Comparison of ENCODE assay signal across 8 mouse cellular contexts in the genomic region with DNA sequence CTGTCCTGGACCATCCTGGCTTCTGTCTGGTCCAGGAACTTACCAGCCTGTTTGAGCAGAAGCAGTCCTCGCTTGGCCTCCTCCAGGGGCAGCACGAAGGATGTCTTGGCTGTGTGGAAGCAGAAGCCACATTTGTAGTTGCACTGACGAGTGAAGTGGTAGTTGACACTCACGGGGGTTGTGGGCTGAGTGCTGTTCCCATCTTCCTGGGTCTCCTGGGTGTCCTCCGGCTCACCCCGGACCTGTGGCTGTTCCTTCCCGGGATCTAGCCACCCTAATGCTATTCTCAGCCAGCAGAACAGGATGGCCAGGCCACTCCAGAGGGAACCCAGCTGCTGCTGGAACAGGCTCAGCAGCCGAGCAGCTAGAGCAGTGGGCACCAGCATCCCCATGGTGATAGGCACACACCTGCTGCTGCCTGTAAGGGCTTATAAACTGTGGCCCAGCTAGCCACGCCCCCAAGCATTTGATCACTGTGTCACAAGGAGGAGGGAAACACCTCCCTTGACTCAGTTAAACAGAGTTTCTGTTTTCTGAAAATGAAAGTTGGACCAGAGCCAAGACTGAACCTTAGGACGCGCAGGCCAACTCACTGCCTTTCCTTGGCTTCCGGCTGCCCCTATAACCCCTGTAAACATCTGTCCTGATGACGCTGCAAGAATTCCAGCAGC. TPM values are rescaled to one million over a fixed set of nuclear protein-coding genes. Genes with fewer than 3 reads are reported as not detected.
DNase-seq lines count a peak whose midpoint lies in the region; ATAC-seq and TF ChIP-seq lines count a peak whose summit lies in the region.

A gene (minus strand): TSS at position 425 of the 671 bp plus-strand sequence.

- H3ac ChIP-seq in C2C12 (ENCODE audit: control insufficient read depth, insufficient read length, low read depth), result no peak within 1 kb of the TSS

- H3K79me3 ChIP-seq in C2C12 (ENCODE audit: low read depth), result no peaks in the 10 kb centered on the region

- H3K36me3 ChIP-seq in C2C12 (ENCODE audit: control insufficient read depth, insufficient read depth), result no peaks in the 10 kb centered on the region
- no peaks in the 10 kb centered on the region for H3K36me3 ChIP-seq in embryonic facial prominence, embryonic 12.5 days
- H3K36me3 ChIP-seq in heart, embryonic 11.5 days (ENCODE audit: control insufficient read depth, insufficient read depth, low read length), result no peaks in the 10 kb centered on the region
- no peaks in the 10 kb centered on the region for H3K36me3 ChIP-seq in kidney, embryonic 15.5 days
- no peaks in the 10 kb centered on the region for H3K36me3 ChIP-seq in lung, postnatal 0 days (ENCODE audit: insufficient read depth, low read length)

- TF ChIP-seq CTCF in C2C12 (IDR thresholded peaks at IDR 0.05; ENCODE audit: control insufficient read depth, insufficient read depth, insufficient read length), result no peak
- no peak for TF ChIP-seq CTCF in lung, postnatal 0 days (IDR thresholded peaks at IDR 0.05)

- 47% methylated on average over 13 of the region's 13 CpGs for WGBS in embryonic facial prominence, embryonic 12.5 days
- 50% methylated on average over 13 of the region's 13 CpGs for WGBS in heart, embryonic 11.5 days (ENCODE audit: insufficient replicate concordance)
- 44% methylated on average over 13 of the region's 13 CpGs for WGBS in kidney, embryonic 15.5 days
- WGBS in lung, postnatal 0 days, result 22% methylated on average over 13 of the region's 13 CpGs

- H3K27me3 ChIP-seq in C2C12 (ENCODE audit: control insufficient read depth, insufficient read depth, insufficient read length), result no peaks in the 10 kb centered on the region
- H3K27me3 ChIP-seq in embryonic facial prominence, embryonic 12.5 days, result no peaks in the 10 kb centered on the region
- no peaks in the 10 kb centered on the region for H3K27me3 ChIP-seq in heart, embryonic 11.5 days (ENCODE audit: control insufficient read depth, insufficient read depth, low read length)
- no peaks in the 10 kb centered on the region for H3K27me3 ChIP-seq in kidney, embryonic 15.5 days
- H3K27me3 ChIP-seq in lung, postnatal 0 days (replicated peaks; ENCODE audit: insufficient read depth, low read length), result no peaks in the 10 kb centered on the region

- H3K4me3 ChIP-seq in C2C12 (ENCODE audit: insufficient read depth, poor library complexity, severe bottlenecking), result no peak within 1 kb of the TSS
- H3K4me3 ChIP-seq in embryonic facial prominence, embryonic 12.5 days, result no peak within 1 kb of the TSS
- H3K4me3 ChIP-seq in heart, embryonic 11.5 days (ENCODE audit: low read depth, low read length), result no peak within 1 kb of the TSS
- peak within 1 kb of the TSS; percentile 29 for H3K4me3 ChIP-seq in kidney, embryonic 15.5 days (replicated peaks)
- peak within 1 kb of the TSS; percentile 10 for H3K4me3 ChIP-seq in lung, postnatal 0 days (ENCODE audit: low read depth, low read length)

- peak; percentile 87 for ATAC-seq in embryonic facial prominence, embryonic 12.5 days (ENCODE audit: insufficient number of reproducible peaks, insufficient read depth, low FRiP score, low TSS enrichment)
- 0 out of 2 replicates have a peak, but pooled peaks have one; percentile 39 for ATAC-seq in heart, embryonic 11.5 days (replicated peaks; ENCODE audit: insufficient number of reproducible peaks, low FRiP score, low TSS enrichment)
- peak; percentile 85 for ATAC-seq in kidney, embryonic 15.5 days (replicated peaks; ENCODE audit: low FRiP score)
- ATAC-seq in lung, postnatal 0 days, result peak; percentile 90

- H3K4me1 ChIP-seq in embryonic facial prominence, embryonic 12.5 days, result 0 out of 2 replicates have a peak, but pooled peaks cover 10% of the 10 kb centered on the region
- H3K4me1 ChIP-seq in heart, embryonic 11.5 days (ENCODE audit: control insufficient read depth, insufficient read depth, low read length), result peaks cover 3% of the 10 kb centered on the region; the same call in 1 of the 2 replicates
- H3K4me1 ChIP-seq in kidney, embryonic 15.5 days, result peaks cover 24% of the 10 kb centered on the region
- peaks cover 6% of the 10 kb centered on the region for H3K4me1 ChIP-seq in lung, postnatal 0 days (ENCODE audit: insufficient read depth, low read depth, low read length)

- no peaks in the 10 kb centered on the region for H3K79me2 ChIP-seq in C2C12 (ENCODE audit: control insufficient read depth, insufficient read depth)

- H3K27ac ChIP-seq in embryonic facial prominence, embryonic 12.5 days, result no peak within 1 kb of the TSS; the same call in 1 of the 2 replicates
- H3K27ac ChIP-seq in heart, embryonic 11.5 days (ENCODE audit: low read depth, low read length), result no peak within 1 kb of the TSS
- H3K27ac ChIP-seq in kidney, embryonic 15.5 days, result peak within 1 kb of the TSS; percentile 60
- H3K27ac ChIP-seq in lung, postnatal 0 days (ENCODE audit: low read length), result 0 out of 2 replicates have a peak within 1 kb of the TSS, but pooled peaks have one; percentile 5

- no peak within 1 kb of the TSS for H3K9ac ChIP-seq in embryonic facial prominence, embryonic 12.5 days
- no peak within 1 kb of the TSS for H3K9ac ChIP-seq in heart, embryonic 11.5 days (ENCODE audit: low read depth, low read length)
- H3K9ac ChIP-seq in kidney, embryonic 15.5 days, result no peak within 1 kb of the TSS
- no peak within 1 kb of the TSS for H3K9ac ChIP-seq in lung, postnatal 0 days (replicated peaks; ENCODE audit: low read depth)

- no peaks in the 10 kb centered on the region for H3K9me3 ChIP-seq in embryonic facial prominence, embryonic 12.5 days
- no peaks in the 10 kb centered on the region for H3K9me3 ChIP-seq in heart, embryonic 11.5 days (replicated peaks; ENCODE audit: control insufficient read depth, low read length)
- no peaks in the 10 kb centered on the region for H3K9me3 ChIP-seq in kidney, embryonic 15.5 days (replicated peaks)
- H3K9me3 ChIP-seq in lung, postnatal 0 days (ENCODE audit: low read length), result no peaks in the 10 kb centered on the region

- peak; percentile 54 for DNase-seq in Muller cell, postnatal 12 days (ENCODE audit: inconsistent ontology term)
- peak; percentile 86 for DNase-seq in lung, postnatal 0 days (ENCODE audit: low spot score)
- DNase-seq in spleen, adult 12 weeks (ENCODE audit: low spot score), result peak; percentile 82
- no peak for DNase-seq in right cerebral cortex, postnatal 25 days

- H3K4me2 ChIP-seq in embryonic facial prominence, embryonic 12.5 days (replicated peaks), result no peak within 1 kb of the TSS
- peak within 1 kb of the TSS; percentile 31; the same call in 1 of the 2 replicates for H3K4me2 ChIP-seq in heart, embryonic 11.5 days
- peak within 1 kb of the TSS; percentile 41 for H3K4me2 ChIP-seq in kidney, embryonic 15.5 days
- peak within 1 kb of the TSS; percentile 48 for H3K4me2 ChIP-seq in lung, postnatal 0 days (replicated peaks; ENCODE audit: low read depth, low read length)

- TF ChIP-seq EP300 in lung, postnatal 0 days (IDR thresholded peaks at IDR 0.05), result no peak

TF ChIP-seq in C2C12, 6 proteins besides CTCF, POLR2A, EP300 and RAD21:
- TF ChIP-seq USF1 (IDR thresholded peaks at IDR 0.05; ENCODE audit: low read depth) (no peak), MYOD1 (IDR thresholded peaks at IDR 0.05; ENCODE audit: control insufficient read depth, insufficient read length, low read depth) (peak; percentile 57)

RNA-seq across cellular contexts. Expression of the gene that starts here (rescaled TPM):
- not detected for polyA plus RNA-seq in C2C12 (2012; fragmentation: generic; extraction: Trizol)
- polyA plus RNA-seq in embryonic facial prominence, embryonic 12.5 days (2016; fragmentation: Nextera tagmentation; extraction: Ambion mirVana), result 0.70 and 0.74 TPM in 2 replicates
- 0.13 and 0.20 TPM in 2 replicates for polyA plus RNA-seq in heart, embryonic 11.5 days (2014; fragmentation: Nextera tagmentation; extraction: Ambion mirVana)
- polyA plus RNA-seq in kidney, embryonic 15.5 days (2015; fragmentation: Nextera tagmentation; extraction: Ambion mirVana), result 18.9 and 22.2 TPM in 2 replicates
- polyA plus RNA-seq in lung, postnatal 0 days (2015; fragmentation: Nextera tagmentation; extraction: Ambion mirVana), result 11.5 and 13.3 TPM in 2 replicates

Comparison
In these comparisons a context has a peak if more than half of its experiments do, and no peak if none do; other contexts are left out.
1. Peak in ATAC-seq in embryonic facial prominence, embryonic 12.5 days; RNA of the gene not detected or under 1 TPM.
2. Peak in ATAC-seq and H3K4me2 ChIP-seq in heart, embryonic 11.5 days; RNA of the gene not detected or under 1 TPM.
3. H3K4me3 ChIP-seq: peak in kidney, embryonic 15.5 days (single experiment) and lung, postnatal 0 days (single experiment); none in C2C12 (single experiment), embryonic facial prominence, embryonic 12.5 days (single experiment) and heart, embryonic 11.5 days (single experiment).
4. ATAC-seq: peak in every context shown above with its lines; median percentile 90 in lung, postnatal 0 days; 87 in embryonic facial prominence, embryonic 12.5 days; 85 in kidney, embryonic 15.5 days; 39 in heart, embryonic 11.5 days.
5. H3K27ac ChIP-seq: peak in kidney, embryonic 15.5 days (single experiment) and lung, postnatal 0 days (single experiment); none in embryonic facial prominence, embryonic 12.5 days (single experiment) and heart, embryonic 11.5 days (single experiment).